Mouse (Mus musculus): ENCODE results near the gene Map3k5.
A peak's percentile ranks its signal among the peaks of the same experiment; 100 is the strongest.

GRCm38 (mm10) chr10:19915301-19915700 lies 19.0 kb upstream of the Map3k5 start:
- TF ChIP-seq CTCF (IDR thresholded peaks at IDR 0.05 in 2 of 3, conservative IDR thresholded peaks at IDR 0.05 in 1 of 3; ENCODE audit: control insufficient read depth in 1 of 3, insufficient read depth in 1 of 3, low read depth in 2 of 3, low read length in 3 of 3, poor library complexity in 1 of 3, severe bottlenecking in 1 of 3) (peak; percentile 34 to 62 (median 50)), NRF1 (IDR thresholded peaks at IDR 0.05; ENCODE audit: insufficient read depth, low read depth, low read length, poor library complexity, severe bottlenecking) (peak; percentile 36; the same call in 1 of the 2 replicates), RCOR1 (IDR thresholded peaks at IDR 0.05; ENCODE audit: low read depth, low read length) (no peak), EP300 (IDR thresholded peaks at IDR 0.05; ENCODE audit: low read depth in 1 of 2, low read length in 2 of 2) (no peak), CHD2 (IDR thresholded peaks at IDR 0.05; ENCODE audit: low read length) (no peak), POLR2A (IDR thresholded peaks at IDR 0.05; ENCODE audit: control insufficient read depth in 1 of 2, insufficient read depth in 1 of 2, low read depth in 1 of 2, low read length in 2 of 2, poor library complexity in 1 of 2) (no peak), HCFC1 (IDR thresholded peaks at IDR 0.05; ENCODE audit: low read depth, low read length) (peak; percentile 86), TBP (IDR thresholded peaks at IDR 0.05; ENCODE audit: low read depth, low read length) (no peak), MAFK (IDR thresholded peaks at IDR 0.05; ENCODE audit: borderline replicate concordance, low read depth, low read length) (peak; percentile 99), ZKSCAN1 (IDR thresholded peaks at IDR 0.05; ENCODE audit: low read depth, low read length) (no peak), SIN3A (IDR thresholded peaks at IDR 0.05; ENCODE audit: low read length) (no peak), E2F4 (IDR thresholded peaks at IDR 0.05; ENCODE audit: borderline replicate concordance, low read depth, low read length) (no peak), USF1 (IDR thresholded peaks at IDR 0.05; ENCODE audit: low read depth, low read length) (no peak), MAX (IDR thresholded peaks at IDR 0.05; ENCODE audit: low read length) (no peak)
